Mouse (Mus musculus): ENCODE data around the gene Prelid3b. TPM values are rescaled to one million over a fixed set of nuclear protein-coding genes. Genes with fewer than 3 reads are reported as not detected.

Gene Prelid3b
- polyA plus RNA-seq, 1 experiment = 36.2 TPM

- 81% methylated on average over 7 of the region's 7 CpGs for whole genome bisulfite sequencing
- H3K27ac ChIP-seq (ENCODE audit: insufficient read depth, low read depth, low read length) = no peak overlapping the region
- TF ChIP-seq CTCF (IDR thresholded peaks at IDR 0.05; ENCODE audit: extremely low read depth, insufficient read length, insufficient replicate concordance, low read depth, low read length) (no peak), POLR2A (IDR thresholded peaks at IDR 0.05; ENCODE audit: low read depth, low read length) (no peak)
- H3K27me3 ChIP-seq (ENCODE audit: control insufficient read depth, insufficient read depth, low read length) = no peaks in the 10 kb centered on the region
- H3K36me3 ChIP-seq (ENCODE audit: control insufficient read depth, insufficient read depth, low read length) = no peaks in the 10 kb centered on the region
- H3K4me3 ChIP-seq (ENCODE audit: low read depth, low read length) = no peak overlapping the region
- peaks cover 6% of the 10 kb centered on the region for H3K4me1 ChIP-seq (ENCODE audit: control insufficient read depth, insufficient read depth, insufficient read length, low read length)
Measured at GRCm38 (mm10) chr2:174444359-174444758, 28.5 kb downstream of the Prelid3b start.

- peaks cover 12% of the 10 kb centered on the region for H3K4me1 ChIP-seq (ENCODE audit: control insufficient read depth, insufficient read depth, insufficient read length, low read length)
- no peaks in the 10 kb centered on the region for H3K27me3 ChIP-seq (ENCODE audit: control insufficient read depth, insufficient read depth, low read length)
- H3K27ac ChIP-seq (ENCODE audit: insufficient read depth, low read depth, low read length) = no peak overlapping the region
- TF ChIP-seq CTCF (IDR thresholded peaks at IDR 0.05; ENCODE audit: extremely low read depth, insufficient read length, insufficient replicate concordance, low read depth, low read length) (no peak), POLR2A (IDR thresholded peaks at IDR 0.05; ENCODE audit: low read depth, low read length) (no peak)
- H3K4me3 ChIP-seq (ENCODE audit: low read depth, low read length) = no peak overlapping the region
- WGBS = 48% methylated on average over 2 of the region's 2 CpGs
- H3K36me3 ChIP-seq (ENCODE audit: control insufficient read depth, insufficient read depth, low read length) = no peaks in the 10 kb centered on the region
Measured at GRCm38 (mm10) chr2:174443046-174443445, 29.8 kb downstream of the Prelid3b start.

- H3K4me1 ChIP-seq (ENCODE audit: control insufficient read depth, insufficient read depth, insufficient read length, low read length) = peaks cover 17% of the 10 kb centered on the region
- 33% methylated on average over 9 of the region's 9 CpGs for WGBS
- H3K4me3 ChIP-seq (ENCODE audit: low read depth, low read length) = peak overlapping the region; percentile 37
- TF ChIP-seq POLR2A (IDR thresholded peaks at IDR 0.05; ENCODE audit: low read depth, low read length) (no peak), CTCF (IDR thresholded peaks at IDR 0.05; ENCODE audit: extremely low read depth, insufficient read length, insufficient replicate concordance, low read depth, low read length) (no peak)
- no peaks in the 10 kb centered on the region for H3K27me3 ChIP-seq (ENCODE audit: control insufficient read depth, insufficient read depth, low read length)
- H3K36me3 ChIP-seq (ENCODE audit: control insufficient read depth, insufficient read depth, low read length) = no peaks in the 10 kb centered on the region
- peak overlapping the region; percentile 35 for H3K27ac ChIP-seq (ENCODE audit: insufficient read depth, low read depth, low read length)
Measured at GRCm38 (mm10) chr2:174442460-174442859, 30.4 kb downstream of the Prelid3b start.

GRCm38 (mm10) chr2:174441898-174442297, 31.0 kb downstream of the Prelid3b start:
- Histone ChIP-seq H3K4me1 (ENCODE audit: control insufficient read depth, insufficient read depth, insufficient read length, low read length) (peaks cover 23% of the 10 kb centered on the region), H3K27ac (ENCODE audit: insufficient read depth, low read depth, low read length) (no peak overlapping the region), H3K27me3 (ENCODE audit: control insufficient read depth, insufficient read depth, low read length) (no peaks in the 10 kb centered on the region), H3K4me3 (ENCODE audit: low read depth, low read length) (no peak overlapping the region), H3K36me3 (ENCODE audit: control insufficient read depth, insufficient read depth, low read length) (no peaks in the 10 kb centered on the region)
- 49% methylated on average over 4 of the region's 4 CpGs for WGBS
- TF ChIP-seq CTCF (IDR thresholded peaks at IDR 0.05; ENCODE audit: extremely low read depth, insufficient read length, insufficient replicate concordance, low read depth, low read length) = no peak
- TF ChIP-seq POLR2A (IDR thresholded peaks at IDR 0.05; ENCODE audit: low read depth, low read length) = no peak

GRCm38 (mm10) chr2:174439961-174440360, 32.9 kb downstream of the Prelid3b start:
- Histone ChIP-seq H3K4me1 (ENCODE audit: control insufficient read depth, insufficient read depth, insufficient read length, low read length) (peaks cover 30% of the 10 kb centered on the region), H3K36me3 (ENCODE audit: control insufficient read depth, insufficient read depth, low read length) (peaks cover 9% of the 10 kb centered on the region), H3K27ac (ENCODE audit: insufficient read depth, low read depth, low read length) (no peak overlapping the region), H3K4me3 (ENCODE audit: low read depth, low read length) (no peak overlapping the region), H3K27me3 (ENCODE audit: control insufficient read depth, insufficient read depth, low read length) (no peaks in the 10 kb centered on the region)
- no peak for TF ChIP-seq POLR2A (IDR thresholded peaks at IDR 0.05; ENCODE audit: low read depth, low read length)
- no peak for TF ChIP-seq CTCF (IDR thresholded peaks at IDR 0.05; ENCODE audit: extremely low read depth, insufficient read length, insufficient replicate concordance, low read depth, low read length)
- WGBS = 71% methylated on average over 9 of the region's 9 CpGs

- peaks cover 30% of the 10 kb centered on the region for H3K4me1 ChIP-seq (ENCODE audit: control insufficient read depth, insufficient read depth, insufficient read length, low read length)
- no peaks in the 10 kb centered on the region for H3K27me3 ChIP-seq (ENCODE audit: control insufficient read depth, insufficient read depth, low read length)
- H3K4me3 ChIP-seq (ENCODE audit: low read depth, low read length) = no peak overlapping the region
- H3K36me3 ChIP-seq (ENCODE audit: control insufficient read depth, insufficient read depth, low read length) = peaks cover 14% of the 10 kb centered on the region
- WGBS = 75% methylated on average over 5 of the region's 5 CpGs
- no peak overlapping the region; the same call in 1 of the 2 replicates for H3K27ac ChIP-seq (ENCODE audit: insufficient read depth, low read depth, low read length)
- TF ChIP-seq CTCF (IDR thresholded peaks at IDR 0.05; ENCODE audit: extremely low read depth, insufficient read length, insufficient replicate concordance, low read depth, low read length) (no peak), POLR2A (IDR thresholded peaks at IDR 0.05; ENCODE audit: low read depth, low read length) (no peak)
Measured at GRCm38 (mm10) chr2:174439450-174439838, 33.4 kb downstream of the Prelid3b start.

- H3K4me3 ChIP-seq (ENCODE audit: low read depth, low read length) = peak within 1 kb of the TSS; percentile 86
- no peaks in the 10 kb centered on the region for H3K27me3 ChIP-seq (ENCODE audit: control insufficient read depth, insufficient read depth, low read length)
- H3K4me1 ChIP-seq (ENCODE audit: control insufficient read depth, insufficient read depth, insufficient read length, low read length) = peaks cover 30% of the 10 kb centered on the region
- H3K27ac ChIP-seq (ENCODE audit: insufficient read depth, low read depth, low read length) = peak within 1 kb of the TSS; percentile 81
- peaks cover 15% of the 10 kb centered on the region for H3K36me3 ChIP-seq (ENCODE audit: control insufficient read depth, insufficient read depth, low read length)
- 2% methylated on average over 38 of the region's 38 CpGs for WGBS
- TF ChIP-seq POLR2A (IDR thresholded peaks at IDR 0.05; ENCODE audit: low read depth, low read length) (peak; percentile 40), CTCF (IDR thresholded peaks at IDR 0.05; ENCODE audit: extremely low read depth, insufficient read length, insufficient replicate concordance, low read depth, low read length) (no peak)
Measured at GRCm38 (mm10) chr2:174438737-174439449, 34.0 kb downstream of the Prelid3b start, which contains the start of gene Ctsz. TSS of gene Ctsz (minus strand) at chr2:174439039.
